Mouse (Mus musculus): Measurements from ENCODE around the gene Ppp1r9a.

The Ppp1r9a gene

DNA sequence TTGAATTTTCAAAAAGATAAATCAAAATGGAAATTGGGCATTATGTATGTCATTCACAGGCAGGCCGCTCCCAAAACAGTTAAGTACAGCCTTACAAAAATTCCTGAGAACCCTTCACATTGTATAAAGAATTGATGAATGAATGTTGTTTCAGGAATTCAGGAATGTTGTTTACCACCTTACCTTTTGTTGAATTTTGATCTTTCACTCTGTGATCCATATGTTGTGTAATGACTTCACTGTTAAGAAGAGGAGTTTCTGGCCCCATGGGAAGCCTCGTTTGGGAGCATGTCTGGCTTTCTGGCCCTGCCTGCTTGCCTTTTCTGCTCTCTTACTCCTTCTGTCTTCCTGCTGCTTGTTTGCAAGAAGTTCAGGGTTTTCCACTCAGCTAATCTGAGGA lies 105.4 kb downstream of the Ppp1r9a start:
- DNase-seq (ENCODE audit: low spot score): no peak

DNA sequence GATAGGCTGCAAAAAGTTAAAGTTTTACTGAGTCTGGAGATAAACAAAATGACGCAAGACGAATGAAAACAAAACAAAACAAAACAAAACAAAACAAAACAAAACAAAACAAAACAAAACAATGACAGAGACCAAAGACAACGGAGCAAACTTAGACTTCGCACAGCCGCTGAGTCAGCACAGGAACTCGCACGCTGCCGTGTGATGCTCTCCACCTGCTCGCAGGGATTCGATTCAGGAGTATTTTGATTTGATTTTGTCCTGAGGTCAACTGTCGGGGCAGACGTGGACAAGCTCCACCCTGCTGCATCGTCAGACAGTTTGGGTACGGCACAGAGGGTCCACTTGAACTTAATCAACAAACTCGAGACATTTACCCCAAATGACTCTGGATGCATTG lies 105.9 kb downstream of the Ppp1r9a start:
- DNase-seq (ENCODE audit: low spot score): no peak

DNA sequence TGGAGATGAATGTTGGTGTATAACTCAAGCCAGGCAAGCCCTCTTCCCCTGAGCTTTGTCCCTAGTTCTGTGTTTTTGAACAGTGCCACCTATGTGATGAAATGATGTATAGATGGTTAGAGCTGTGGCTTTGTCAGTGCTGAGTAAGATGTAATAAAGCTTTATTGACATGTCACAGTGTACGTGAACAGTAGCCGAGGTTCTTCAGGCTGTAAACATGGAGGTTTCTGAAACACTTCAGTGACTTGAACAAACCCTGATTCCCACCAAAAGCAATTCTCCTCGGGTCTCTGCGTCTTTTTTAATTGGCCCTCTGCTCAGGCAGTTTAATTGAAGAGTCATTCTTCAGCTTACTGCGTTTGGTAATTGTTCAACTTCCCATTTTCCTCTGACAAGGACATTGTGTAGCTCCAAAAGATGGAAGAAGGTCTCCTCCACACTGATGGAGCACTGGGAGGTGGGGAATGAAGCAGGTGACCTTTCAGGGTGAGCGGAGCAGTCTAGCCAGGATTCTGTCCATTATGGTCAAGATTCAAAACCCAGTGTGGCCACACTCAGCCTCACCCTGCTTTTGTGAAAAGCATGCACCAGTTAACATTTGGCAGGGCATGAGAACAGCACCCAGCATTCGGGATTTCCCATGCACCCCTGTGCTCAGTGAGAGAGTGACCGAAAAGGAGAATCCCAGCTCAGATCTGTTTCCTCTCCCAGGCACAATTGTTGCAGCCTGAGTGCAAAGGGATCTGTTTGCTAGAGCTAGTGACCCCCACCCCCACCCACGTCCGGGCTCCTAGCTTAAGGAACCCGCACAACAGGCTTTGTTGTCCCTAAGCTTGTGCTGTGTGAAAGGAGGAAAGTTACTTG lies 108.1 kb downstream of the Ppp1r9a start:
- DNase-seq (ENCODE audit: low spot score): no peak

DNA sequence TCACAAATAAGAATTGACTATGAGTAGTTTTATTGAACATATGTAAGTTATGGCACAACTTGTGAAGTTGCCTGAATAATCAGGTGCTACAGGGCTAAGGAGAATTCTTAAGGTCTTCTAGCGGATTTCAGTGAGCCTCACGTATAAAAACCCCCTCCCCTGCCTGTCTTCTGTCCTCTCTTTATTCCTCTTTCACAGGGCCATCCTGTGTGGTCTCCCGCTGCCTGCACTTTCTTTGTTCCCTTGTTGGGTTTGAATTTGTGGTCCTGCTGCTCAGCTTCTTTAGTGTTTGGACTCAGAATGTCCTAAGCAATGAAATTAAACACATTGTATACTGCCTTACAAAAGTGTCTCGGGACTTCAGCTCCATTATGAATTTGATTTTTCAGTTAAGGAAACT lies 110.1 kb downstream of the Ppp1r9a start:
- DNase-seq (ENCODE audit: low spot score): no peak

DNA sequence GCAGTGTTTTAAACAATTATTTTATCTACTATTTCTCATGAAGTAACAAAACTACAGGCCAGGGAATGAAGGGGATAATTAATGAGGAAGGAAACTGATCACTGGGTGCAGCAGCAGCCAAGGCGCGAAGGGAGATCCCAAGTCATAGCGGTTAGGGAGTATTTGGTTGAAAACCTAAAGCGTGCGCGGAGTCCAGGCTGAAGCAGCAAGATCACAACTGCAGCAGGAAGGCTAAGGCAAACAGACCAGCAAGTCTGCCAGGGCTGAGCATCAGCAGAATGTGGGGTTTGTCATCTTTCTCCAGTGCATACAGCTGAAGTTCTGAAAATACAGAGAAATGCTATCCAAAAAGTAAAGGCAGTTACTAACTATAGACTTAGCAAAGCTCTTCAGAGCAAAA lies 111.8 kb downstream of the Ppp1r9a start:
- no peak for DNase-seq (ENCODE audit: low spot score)

DNA sequence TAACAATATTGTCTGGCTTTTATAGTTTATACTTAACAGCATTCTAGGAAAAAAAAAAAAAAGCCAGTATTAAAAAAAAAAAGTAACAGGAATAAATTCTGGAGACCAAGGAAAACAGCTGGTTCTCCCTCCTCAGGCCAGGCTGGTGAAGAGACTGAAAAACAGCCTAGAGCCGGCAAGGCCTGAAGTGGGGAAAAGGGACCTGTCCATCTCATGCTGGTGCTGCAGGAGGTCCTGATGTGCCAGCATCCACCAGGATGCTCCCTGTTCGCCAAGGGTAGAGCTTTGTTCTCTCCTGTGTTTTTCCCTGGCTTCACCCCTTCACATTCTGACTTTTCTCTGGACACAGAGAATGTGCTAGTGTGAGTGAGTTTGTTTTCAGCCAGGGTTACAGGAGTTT lies 112.5 kb downstream of the Ppp1r9a start:
- no peak for DNase-seq (ENCODE audit: low spot score)

DNA sequence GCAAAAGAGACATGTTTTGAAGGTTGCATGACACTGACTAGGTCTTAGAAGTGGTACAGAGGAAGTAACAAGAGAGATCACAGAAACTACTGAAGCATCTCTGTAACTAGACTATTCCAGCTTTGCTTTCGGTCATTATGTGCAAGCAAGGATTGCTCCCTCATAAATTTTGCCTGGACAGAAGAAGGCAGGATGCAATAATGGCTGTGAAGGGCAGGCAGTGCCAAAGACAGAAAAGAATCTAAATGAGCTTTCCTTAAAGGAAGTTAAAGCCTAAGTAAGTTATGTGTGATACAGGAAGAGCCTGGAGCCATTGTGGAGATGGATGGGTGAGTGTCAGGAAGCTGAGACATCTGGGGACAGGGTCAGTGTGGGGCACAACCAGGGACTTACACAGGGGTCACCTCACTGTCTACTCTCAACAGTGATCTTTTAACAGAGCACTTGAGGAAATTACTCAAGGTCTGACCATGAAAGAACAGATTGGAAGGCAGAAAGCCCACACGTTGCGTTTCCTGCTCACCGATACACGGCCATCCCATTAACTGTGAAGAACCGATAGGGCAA lies 115.3 kb downstream of the Ppp1r9a start:
- DNase-seq (ENCODE audit: low spot score): no peak

DNA sequence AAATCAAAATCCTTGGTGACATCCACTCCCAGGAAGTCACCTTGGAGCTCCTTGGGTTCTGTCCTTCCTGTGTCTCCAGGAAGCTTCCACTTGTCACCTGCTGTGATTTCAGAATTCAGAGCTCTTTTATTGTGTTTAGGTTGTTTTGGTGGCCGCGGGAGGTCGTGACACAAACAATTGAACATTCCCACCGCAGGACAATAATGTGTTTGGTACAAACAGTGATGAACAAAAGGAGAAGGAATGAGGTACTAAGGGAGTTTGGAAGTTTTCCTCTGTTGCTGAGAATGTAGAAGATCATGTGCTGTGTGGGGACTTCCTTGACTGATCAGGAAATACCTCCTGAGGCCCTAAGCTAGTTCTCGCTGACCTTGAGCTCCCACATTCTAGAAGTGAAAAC lies 116.5 kb downstream of the Ppp1r9a start:
- DNase-seq (ENCODE audit: low spot score): no peak

DNA sequence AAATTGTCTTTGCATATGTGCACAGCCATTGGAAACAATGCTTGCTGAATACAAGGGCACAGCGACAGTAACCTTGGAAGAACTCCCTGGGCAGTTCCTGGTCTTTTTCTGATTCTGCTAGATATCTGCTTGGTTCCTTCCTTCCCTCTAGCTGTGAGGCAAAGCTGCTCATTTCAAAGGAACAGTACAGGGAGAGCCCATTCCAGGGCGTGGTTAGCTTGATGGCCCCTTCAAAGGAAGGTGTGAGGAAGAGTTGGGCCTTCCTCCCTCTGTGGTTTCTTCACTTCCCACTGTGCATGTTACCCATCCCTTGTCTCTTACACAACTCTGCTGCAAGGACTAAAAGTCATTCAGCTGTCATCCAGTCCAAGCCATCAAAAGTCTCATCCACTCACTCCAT lies 117.3 kb downstream of the Ppp1r9a start:
- no peak for DNase-seq (ENCODE audit: low spot score)

DNA sequence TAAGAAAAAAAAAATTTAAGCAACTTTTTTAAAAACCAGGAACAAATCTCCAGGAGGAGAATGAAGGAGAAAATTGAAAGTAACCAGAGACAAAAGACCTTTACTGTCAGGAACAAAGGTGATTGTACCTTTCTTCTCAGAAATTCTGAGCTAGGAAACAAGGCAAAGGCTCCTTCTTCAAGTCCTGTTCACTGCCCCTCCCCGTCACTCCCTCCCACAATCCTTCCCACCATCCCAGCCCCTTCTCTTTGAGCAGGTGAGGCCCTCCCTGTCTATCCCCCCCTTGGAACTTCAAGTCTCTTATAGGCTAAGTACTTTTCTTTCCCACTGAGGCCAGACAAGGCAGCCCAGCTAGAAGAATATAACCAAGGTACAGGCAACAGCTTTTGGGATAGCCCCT lies 117.8 kb downstream of the Ppp1r9a start:
- no peak for DNase-seq (ENCODE audit: low spot score)

DNA sequence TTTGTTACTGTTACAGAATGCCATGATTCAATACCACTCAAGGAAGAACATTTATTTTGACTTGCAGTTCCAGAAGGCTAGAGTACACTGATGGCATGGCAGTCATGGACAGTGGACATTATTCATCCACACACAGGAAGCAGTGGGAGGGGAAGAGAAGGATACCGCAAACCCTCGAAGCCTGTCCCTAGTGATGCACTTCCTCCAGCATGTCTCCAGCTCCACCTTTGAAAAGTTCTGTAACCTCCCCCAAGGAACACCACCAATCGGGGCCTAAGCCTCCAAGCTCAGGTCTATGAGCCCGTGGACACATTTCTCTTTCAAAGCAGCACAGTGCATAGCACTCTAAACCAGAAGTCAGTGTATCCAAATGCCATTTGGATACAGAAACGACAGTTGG lies 120.0 kb downstream of the Ppp1r9a start:
- no peak for DNase-seq (ENCODE audit: low spot score)

DNA sequence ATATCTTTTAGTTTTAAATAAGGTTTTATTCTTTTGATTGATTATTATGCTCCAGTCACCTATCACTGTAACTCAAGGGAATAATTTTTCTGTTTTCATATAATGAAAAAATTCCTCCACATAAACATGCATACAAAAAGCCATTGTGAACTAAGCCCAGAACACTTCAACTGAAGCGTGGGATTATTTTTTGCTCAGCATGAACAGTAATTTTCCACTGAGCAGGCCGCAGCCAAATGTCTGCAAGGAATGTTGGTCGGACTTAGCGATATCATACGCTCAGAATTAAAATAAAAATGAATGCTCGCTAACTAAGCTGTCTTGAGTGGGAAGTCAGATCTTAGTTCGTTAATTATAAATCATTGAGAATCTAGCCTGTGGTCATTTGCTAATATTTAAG lies 122.2 kb downstream of the Ppp1r9a start:
- DNase-seq (ENCODE audit: low spot score): no peak

DNA sequence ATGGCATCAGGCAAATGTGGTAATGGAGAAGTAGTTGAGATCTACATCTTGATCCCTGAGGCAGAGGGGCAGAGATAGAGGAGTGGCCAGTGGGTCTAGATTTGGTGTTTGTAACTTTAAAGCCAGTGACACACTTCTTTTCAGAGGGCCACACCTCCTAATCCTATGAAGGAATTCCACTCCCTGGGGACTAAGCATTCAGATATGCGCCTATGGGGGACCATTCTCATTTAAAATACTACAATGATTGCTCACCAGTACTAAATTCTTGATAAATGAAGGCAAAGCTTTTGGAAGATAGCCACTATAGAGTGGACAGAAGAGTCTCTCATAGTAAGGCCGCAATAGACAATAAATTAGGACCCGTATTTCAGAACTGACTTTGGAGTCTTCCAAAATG lies 124.1 kb downstream of the Ppp1r9a start:
- no peak for DNase-seq (ENCODE audit: low spot score)

DNA sequence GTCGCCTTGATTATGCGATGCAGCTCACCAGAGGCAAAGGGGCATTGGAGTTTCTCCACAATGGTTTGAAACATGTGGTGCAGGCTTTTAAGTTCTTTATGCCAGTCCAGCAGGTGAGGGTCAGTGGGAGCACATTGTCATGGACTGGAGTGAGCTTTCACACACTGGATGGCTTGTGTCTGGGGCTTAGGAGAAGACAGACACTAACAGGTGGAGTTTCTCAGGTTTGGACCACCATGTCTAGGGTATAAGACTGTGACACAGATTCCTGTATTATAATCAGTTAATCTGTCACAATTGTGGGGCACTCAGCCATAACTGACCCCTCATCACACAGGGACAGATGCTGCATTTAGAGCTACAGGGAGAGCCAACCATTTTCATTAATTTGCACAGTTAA lies 124.5 kb downstream of the Ppp1r9a start:
- DNase-seq (ENCODE audit: low spot score): no peak

DNA sequence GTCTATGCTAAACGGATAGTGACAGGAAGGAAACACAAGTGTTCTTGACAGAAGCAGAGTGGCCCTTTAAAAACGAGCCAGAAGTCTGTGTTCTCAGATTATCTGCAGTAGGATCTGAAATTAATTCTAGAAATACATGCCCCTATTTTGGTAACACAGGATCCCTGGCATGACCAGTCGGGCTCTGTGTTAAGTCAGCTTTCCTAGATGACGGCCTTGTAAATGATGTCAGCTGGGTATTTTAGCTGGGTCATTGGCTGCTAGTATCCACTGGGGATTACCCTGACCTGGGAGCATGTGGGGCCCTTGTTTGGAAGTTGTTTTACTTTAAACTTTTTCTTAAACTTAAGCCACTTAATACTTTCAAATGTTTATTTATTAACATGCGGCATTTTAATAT lies 125.1 kb downstream of the Ppp1r9a start:
- no peak for DNase-seq (ENCODE audit: low spot score)

DNA sequence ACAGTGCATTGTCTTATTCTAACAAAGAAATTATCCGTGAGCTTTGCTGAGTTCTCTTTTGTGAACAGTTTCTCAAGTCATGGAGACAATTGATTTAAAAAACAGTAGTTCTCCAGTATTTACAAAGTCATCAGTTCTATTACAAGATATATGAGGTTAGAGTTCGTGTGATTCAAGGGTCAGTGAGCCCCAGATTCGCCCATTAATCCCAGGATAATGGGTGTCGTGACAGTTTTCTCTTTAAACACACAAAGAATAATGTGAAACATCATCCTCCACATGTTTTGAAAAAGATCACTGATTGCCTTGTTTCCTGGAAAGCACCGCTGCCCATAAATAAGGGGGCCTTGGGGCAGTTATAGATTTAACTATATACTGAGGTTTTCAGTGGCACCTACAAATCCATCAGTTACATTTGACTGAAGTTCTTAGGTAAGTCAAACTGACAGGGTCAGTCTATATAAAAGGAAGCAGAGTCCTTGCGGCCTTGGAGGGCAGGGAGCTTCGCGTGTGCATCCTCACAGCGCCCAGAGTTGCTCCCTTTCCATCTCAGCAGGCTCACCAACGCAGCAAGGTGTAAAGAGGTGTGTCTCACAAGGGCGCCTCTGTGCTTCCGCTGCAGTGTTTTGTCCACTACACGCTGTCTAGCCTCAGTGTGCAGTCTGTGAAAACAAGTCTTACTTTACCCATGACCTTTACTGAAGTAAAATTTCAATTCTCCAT lies 126.6 kb downstream of the Ppp1r9a start:
- DNase-seq (ENCODE audit: low spot score): no peak

DNA sequence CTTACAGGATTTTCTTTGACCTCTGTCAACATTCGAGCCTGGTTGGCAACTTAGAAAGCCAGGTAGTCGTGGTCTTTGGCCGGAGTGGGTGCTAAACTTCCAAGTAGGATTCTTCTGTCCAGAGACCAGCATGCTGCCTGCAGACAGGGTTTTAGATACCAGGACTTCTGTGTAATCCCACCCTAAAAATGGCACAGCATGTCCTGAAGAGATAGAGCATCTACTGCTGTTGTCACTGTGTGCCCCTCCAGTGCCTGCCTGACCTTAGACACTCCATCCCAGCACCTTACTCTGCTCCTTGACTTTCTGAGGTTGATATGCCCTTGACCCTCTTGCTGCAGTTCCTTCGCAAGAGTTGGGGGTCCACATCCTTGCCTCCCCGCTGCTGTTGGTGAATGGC lies 127.2 kb downstream of the Ppp1r9a start:
- no peak for DNase-seq (ENCODE audit: low spot score)

DNA sequence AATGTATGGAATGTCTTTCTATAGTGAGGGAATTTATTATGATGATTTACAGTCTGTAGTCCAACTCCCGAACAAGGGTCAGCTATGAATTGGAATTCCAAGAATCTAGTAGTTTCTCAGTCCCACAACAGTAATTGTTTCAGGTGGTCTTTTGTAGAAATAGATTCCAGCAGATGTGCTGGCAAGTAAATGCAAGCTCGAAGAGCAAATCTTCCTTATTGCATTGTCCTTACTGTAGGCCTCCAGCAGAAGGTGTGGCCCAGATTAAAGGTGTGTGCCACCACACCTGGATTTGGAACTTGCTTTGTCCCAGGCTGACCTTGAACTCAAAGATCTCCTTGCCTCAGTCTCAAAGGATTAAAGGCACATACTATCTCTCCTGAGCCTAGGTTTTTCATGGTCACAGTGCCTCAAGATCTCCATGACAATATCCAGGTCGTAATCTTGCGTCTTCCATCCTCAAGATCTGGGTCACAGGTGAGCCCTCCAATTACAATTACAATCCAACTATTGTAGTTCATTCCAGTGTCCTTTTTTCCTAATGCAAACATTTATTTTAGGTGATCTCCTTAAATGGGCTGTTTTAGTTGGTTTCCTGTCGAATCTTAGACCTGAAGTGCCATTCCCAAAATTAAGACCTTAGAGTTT lies 130.4 kb downstream of the Ppp1r9a start:
- no peak for DNase-seq (ENCODE audit: low spot score)

DNA sequence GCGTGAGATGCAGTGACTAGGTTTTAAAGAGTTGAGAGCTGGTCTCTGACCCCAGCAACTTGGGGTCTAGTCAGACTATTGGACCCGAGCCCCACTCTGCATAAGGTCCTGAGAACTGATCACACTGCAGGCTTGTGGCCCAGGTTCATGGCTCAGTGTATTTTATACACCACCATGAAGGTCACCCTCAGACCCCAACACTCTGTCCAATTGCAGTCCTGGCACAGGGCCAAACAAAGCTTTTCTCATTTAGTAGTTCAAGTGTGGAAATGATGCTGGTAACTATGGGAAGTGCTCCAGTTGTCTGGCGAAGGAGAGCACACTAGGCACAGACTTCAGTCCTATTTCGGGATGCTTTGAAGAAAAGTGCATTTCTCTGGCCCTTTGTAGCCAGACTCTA lies 134.5 kb downstream of the Ppp1r9a start:
- no peak for DNase-seq (ENCODE audit: low spot score)

DNA sequence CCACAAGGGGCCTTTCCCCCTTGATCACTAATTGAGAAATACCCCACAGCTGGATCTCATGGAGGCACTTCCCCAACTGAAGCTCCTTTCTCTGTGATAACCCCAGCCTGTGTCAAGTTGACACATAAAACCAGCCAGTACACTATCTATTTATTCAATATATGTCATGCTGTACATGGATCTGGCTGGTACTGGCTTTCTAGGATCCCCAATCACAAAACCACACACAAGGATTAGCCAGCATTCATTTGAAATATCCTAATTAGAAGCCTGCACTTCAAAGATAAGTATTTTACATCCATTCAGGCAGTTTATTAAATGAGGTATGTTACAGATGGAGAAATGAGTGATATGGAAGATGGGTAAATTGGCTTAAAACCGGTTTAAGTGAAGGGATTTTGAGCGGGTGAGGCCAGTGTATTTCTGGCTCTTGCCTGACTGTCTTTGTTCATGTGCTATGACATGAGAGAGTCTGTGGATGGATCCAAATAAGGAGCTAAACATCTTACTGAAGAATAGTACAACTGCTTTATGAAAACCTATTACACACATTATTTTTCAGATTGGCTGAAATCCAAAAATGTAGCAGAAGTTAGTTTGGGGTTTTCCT lies 135.5 kb downstream of the Ppp1r9a start:
- no peak for DNase-seq (ENCODE audit: low spot score)

DNA sequence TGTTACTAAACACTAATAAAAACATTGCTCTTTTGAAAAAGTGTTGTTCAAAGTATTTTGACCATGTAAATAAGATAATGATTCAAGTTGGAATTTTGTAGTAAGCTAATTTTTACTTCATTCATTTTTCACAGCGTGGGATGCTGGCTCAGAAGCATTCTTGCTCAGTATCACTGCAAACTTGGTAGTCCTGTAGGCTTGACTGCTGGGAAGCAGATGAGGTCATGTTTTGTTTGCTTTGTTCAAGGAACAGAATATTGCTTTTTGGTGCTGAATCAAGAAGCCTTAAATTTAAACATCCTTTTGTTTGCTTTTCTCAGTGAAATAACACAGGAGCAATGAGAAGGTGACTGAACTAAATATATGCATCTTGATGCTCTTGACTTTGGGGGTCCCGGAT lies 136.6 kb downstream of the Ppp1r9a start:
- DNase-seq (ENCODE audit: low spot score): no peak

DNA sequence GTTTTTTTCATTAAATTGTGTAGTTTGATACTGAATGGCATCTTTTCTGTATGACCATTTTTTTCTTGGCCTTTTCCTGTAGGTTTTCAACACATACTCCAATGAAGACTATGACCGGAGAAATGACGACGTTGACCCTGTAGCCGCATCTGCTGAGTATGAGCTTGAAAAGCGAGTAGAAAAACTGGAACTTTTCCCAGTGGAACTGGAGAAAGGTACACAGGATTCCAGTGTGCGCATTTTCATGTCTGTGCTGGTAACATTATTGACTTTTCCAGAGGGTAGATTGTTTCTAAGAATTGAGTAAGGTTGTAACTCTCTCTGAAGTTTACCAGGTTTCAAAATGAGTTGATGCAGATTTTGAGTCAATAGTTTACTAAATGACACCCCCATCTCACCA lies 143.1 kb downstream of the Ppp1r9a start:
- DNase-seq (ENCODE audit: low spot score): no peak

All from urinary bladder, postnatal 14 days (tissue).